Mouse (Mus musculus): ENCODE data around the gene Cpeb2. TPM values are rescaled to one million over a fixed set of nuclear protein-coding genes. Genes with fewer than 3 reads are reported as not detected.

Gene Cpeb2
- polyA plus RNA-seq, 1 experiment: 3.4 TPM

DNA sequence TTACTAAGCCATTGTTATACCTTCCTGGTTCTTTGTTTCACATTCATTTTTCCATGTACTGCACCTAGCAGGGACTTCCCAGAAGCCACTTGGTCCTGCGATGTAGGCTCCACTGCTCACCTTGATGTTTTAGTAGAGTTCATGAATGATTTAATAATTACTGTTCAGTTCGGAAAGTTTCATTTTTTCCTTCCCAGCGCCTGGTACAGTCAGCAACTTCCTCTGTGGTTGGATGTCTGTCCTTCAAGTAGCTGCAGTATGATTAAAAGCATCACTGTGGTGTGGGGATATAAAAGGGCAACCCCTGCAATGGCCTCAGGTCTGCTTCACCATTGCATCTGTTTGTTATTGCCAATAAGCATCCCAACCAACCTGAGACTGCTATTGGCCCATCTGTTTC, 72.5 kb downstream of the Cpeb2 start:
- Histone ChIP-seq H3K36me3 (ENCODE audit: control insufficient read depth, insufficient read depth) (no peaks in the 10 kb centered on the region), H3K27me3 (ENCODE audit: control insufficient read depth, insufficient read depth, insufficient read length) (no peaks in the 10 kb centered on the region), H3K4me3 (no peak overlapping the region), H3ac (ENCODE audit: control insufficient read depth, insufficient read length) (no peak overlapping the region), H3K4me2 (ENCODE audit: low read depth) (no peak overlapping the region), H3K79me2 (ENCODE audit: control insufficient read depth, insufficient read depth) (no peaks in the 10 kb centered on the region)
- TF ChIP-seq CEBPB (IDR thresholded peaks at IDR 0.05; ENCODE audit: insufficient read depth, poor library complexity, severe bottlenecking): no peak
- no peak for TF ChIP-seq POLR2A (IDR thresholded peaks at IDR 0.05; ENCODE audit: insufficient read length, low read depth)
- no peak for TF ChIP-seq MAX (IDR thresholded peaks at IDR 0.05; ENCODE audit: low read depth)
- TF ChIP-seq E2F4 (IDR thresholded peaks at IDR 0.05; ENCODE audit: insufficient read depth): no peak
- TF ChIP-seq TCF12 (IDR thresholded peaks at IDR 0.05; ENCODE audit: insufficient read depth, poor library complexity, severe bottlenecking): no peak
- TF ChIP-seq POLR2AphosphoS2 (IDR thresholded peaks at IDR 0.05; ENCODE audit: insufficient read length, low read depth): no peak
- TF ChIP-seq MYOD1 (IDR thresholded peaks at IDR 0.05; ENCODE audit: control insufficient read depth in 1 of 3, insufficient read length in 2 of 3, low read depth in 2 of 3): no peak
- no peak for TF ChIP-seq REST (IDR thresholded peaks at IDR 0.05; ENCODE audit: insufficient read depth, insufficient read length)
- TF ChIP-seq SRF (IDR thresholded peaks at IDR 0.05; ENCODE audit: control insufficient read depth, insufficient read length, low read depth): no peak
- TF ChIP-seq TCF3 (IDR thresholded peaks at IDR 0.05; ENCODE audit: insufficient read length, low read depth): no peak
- TF ChIP-seq MYOG (IDR thresholded peaks at IDR 0.05; ENCODE audit: control insufficient read depth in 1 of 3, insufficient read depth in 1 of 3, insufficient read length in 2 of 3, low read depth in 2 of 3): no peak
- TF ChIP-seq USF1 (IDR thresholded peaks at IDR 0.05; ENCODE audit: low read depth): no peak

DNA sequence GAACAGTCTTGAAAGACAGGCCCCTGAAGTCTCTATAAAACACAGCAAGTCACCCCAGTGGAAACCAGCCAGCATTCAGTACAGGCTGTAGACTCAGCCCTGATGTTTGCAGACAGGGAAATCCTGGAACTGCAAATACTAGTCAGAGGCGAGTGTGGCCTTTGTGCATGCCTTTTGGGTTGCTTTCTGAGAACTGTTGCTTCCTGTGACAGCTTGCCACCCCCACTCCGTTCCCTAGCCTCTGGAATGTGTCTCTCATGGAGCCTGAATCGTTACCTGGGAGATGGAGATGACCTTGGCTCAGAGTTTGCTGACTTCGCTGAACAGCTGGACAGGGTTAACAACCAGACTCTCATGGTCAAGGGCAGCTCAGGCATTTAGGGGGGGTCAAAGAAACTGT, 77.0 kb downstream of the Cpeb2 start:
- Histone ChIP-seq H3K36me3 (ENCODE audit: control insufficient read depth, insufficient read depth) (no peaks in the 10 kb centered on the region), H3K4me2 (ENCODE audit: low read depth) (no peak overlapping the region), H3ac (ENCODE audit: control insufficient read depth, insufficient read length) (no peak overlapping the region), H3K79me2 (ENCODE audit: control insufficient read depth, insufficient read depth) (no peaks in the 10 kb centered on the region), H3K27me3 (ENCODE audit: control insufficient read depth, insufficient read depth, insufficient read length) (no peaks in the 10 kb centered on the region), H3K4me3 (no peak overlapping the region)
- TF ChIP-seq TCF3 (IDR thresholded peaks at IDR 0.05; ENCODE audit: insufficient read length, low read depth) (no peak), USF1 (IDR thresholded peaks at IDR 0.05; ENCODE audit: low read depth) (no peak), POLR2AphosphoS2 (IDR thresholded peaks at IDR 0.05; ENCODE audit: insufficient read length, low read depth) (no peak), SRF (IDR thresholded peaks at IDR 0.05; ENCODE audit: control insufficient read depth, insufficient read length, low read depth) (no peak)

DNA sequence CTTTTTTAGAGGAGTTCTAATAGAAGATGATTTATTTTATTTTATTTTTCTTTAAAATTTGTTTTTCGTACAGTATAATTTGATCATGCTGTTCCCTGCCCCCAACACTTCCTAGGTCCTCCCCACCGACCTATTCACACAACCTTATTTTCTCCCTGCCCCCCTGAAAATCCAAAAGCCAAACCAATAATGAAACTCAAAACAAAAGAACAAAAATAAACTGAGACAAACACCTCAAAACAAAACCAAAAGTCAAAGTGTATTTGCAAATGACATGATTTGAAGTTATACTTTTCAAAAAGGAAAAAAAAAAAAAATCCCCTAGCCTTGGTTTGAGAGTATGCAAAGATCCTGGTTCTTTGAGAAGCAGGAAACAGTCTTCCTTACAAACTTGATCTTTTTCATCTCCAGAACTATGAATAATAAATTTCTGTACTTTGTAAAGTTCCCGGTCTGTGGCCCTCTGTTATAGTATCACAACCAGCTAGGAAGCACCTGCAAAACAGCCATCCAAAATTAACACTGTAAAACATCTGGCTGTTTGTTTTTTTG, 91.4 kb downstream of the Cpeb2 start:
- TF ChIP-seq MAX (IDR thresholded peaks at IDR 0.05; ENCODE audit: low read depth) (no peak), USF1 (IDR thresholded peaks at IDR 0.05; ENCODE audit: low read depth) (no peak), TCF12 (IDR thresholded peaks at IDR 0.05; ENCODE audit: insufficient read depth, poor library complexity, severe bottlenecking) (no peak), SRF (IDR thresholded peaks at IDR 0.05; ENCODE audit: control insufficient read depth, insufficient read length, low read depth) (no peak), MYOG (IDR thresholded peaks at IDR 0.05; ENCODE audit: control insufficient read depth in 1 of 3, insufficient read depth in 1 of 3, insufficient read length in 2 of 3, low read depth in 2 of 3) (no peak), REST (IDR thresholded peaks at IDR 0.05; ENCODE audit: insufficient read depth, insufficient read length) (no peak), POLR2A (IDR thresholded peaks at IDR 0.05; ENCODE audit: insufficient read length, low read depth) (no peak), TCF3 (IDR thresholded peaks at IDR 0.05; ENCODE audit: insufficient read length, low read depth) (no peak), MYOD1 (IDR thresholded peaks at IDR 0.05; ENCODE audit: control insufficient read depth in 1 of 3, insufficient read length in 2 of 3, low read depth in 2 of 3) (no peak), POLR2AphosphoS2 (IDR thresholded peaks at IDR 0.05; ENCODE audit: insufficient read length, low read depth) (no peak), CEBPB (IDR thresholded peaks at IDR 0.05; ENCODE audit: insufficient read depth, poor library complexity, severe bottlenecking) (no peak), E2F4 (IDR thresholded peaks at IDR 0.05; ENCODE audit: insufficient read depth) (no peak)
- no peaks in the 10 kb centered on the region for H3K27me3 ChIP-seq (ENCODE audit: control insufficient read depth, insufficient read depth, insufficient read length)
- H3K79me2 ChIP-seq (ENCODE audit: control insufficient read depth, insufficient read depth): no peaks in the 10 kb centered on the region
- H3K4me3 ChIP-seq: no peak overlapping the region
- no peaks in the 10 kb centered on the region for H3K36me3 ChIP-seq (ENCODE audit: control insufficient read depth, insufficient read depth)
- H3ac ChIP-seq (ENCODE audit: control insufficient read depth, insufficient read length): no peak overlapping the region
- H3K4me2 ChIP-seq (ENCODE audit: low read depth): no peak overlapping the region

DNA sequence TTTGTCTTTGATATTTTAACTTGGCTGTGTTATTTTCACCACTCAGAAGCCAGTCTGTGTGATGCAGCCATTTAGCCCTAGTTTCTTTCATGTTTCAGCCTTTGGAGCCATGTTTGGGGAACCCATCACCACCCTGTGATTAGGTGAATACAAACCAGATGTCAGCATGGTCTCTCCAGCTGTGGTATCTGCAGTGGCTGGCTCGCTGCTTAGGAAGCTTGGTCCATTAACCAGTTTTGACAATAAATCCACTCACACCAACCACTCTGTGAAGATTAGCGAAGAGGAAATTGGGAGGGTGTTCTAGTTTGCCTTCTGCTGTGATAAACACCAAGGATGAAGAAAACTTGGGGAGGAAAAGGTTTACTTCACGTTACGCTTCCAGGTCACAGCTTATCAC, 92.6 kb downstream of the Cpeb2 start:
- Histone ChIP-seq H3K4me3 (no peak overlapping the region), H3K27me3 (ENCODE audit: control insufficient read depth, insufficient read depth, insufficient read length) (no peaks in the 10 kb centered on the region), H3K36me3 (ENCODE audit: control insufficient read depth, insufficient read depth) (no peaks in the 10 kb centered on the region), H3K79me2 (ENCODE audit: control insufficient read depth, insufficient read depth) (no peaks in the 10 kb centered on the region), H3ac (ENCODE audit: control insufficient read depth, insufficient read length) (no peak overlapping the region), H3K4me2 (ENCODE audit: low read depth) (no peak overlapping the region)
- TF ChIP-seq SRF (IDR thresholded peaks at IDR 0.05; ENCODE audit: control insufficient read depth, insufficient read length, low read depth): no peak
- TF ChIP-seq POLR2AphosphoS2 (IDR thresholded peaks at IDR 0.05; ENCODE audit: insufficient read length, low read depth): no peak
- TF ChIP-seq USF1 (IDR thresholded peaks at IDR 0.05; ENCODE audit: low read depth): no peak
- TF ChIP-seq TCF3 (IDR thresholded peaks at IDR 0.05; ENCODE audit: insufficient read length, low read depth): no peak
- no peak for TF ChIP-seq MYOD1 (IDR thresholded peaks at IDR 0.05; ENCODE audit: control insufficient read depth in 1 of 3, insufficient read length in 2 of 3, low read depth in 2 of 3)
- TF ChIP-seq CEBPB (IDR thresholded peaks at IDR 0.05; ENCODE audit: insufficient read depth, poor library complexity, severe bottlenecking): no peak
- no peak for TF ChIP-seq POLR2A (IDR thresholded peaks at IDR 0.05; ENCODE audit: insufficient read length, low read depth)
- TF ChIP-seq TCF12 (IDR thresholded peaks at IDR 0.05; ENCODE audit: insufficient read depth, poor library complexity, severe bottlenecking): no peak
- no peak for TF ChIP-seq MAX (IDR thresholded peaks at IDR 0.05; ENCODE audit: low read depth)
- TF ChIP-seq E2F4 (IDR thresholded peaks at IDR 0.05; ENCODE audit: insufficient read depth): no peak
- no peak for TF ChIP-seq MYOG (IDR thresholded peaks at IDR 0.05; ENCODE audit: control insufficient read depth in 1 of 3, insufficient read depth in 1 of 3, insufficient read length in 2 of 3, low read depth in 2 of 3)
- no peak for TF ChIP-seq REST (IDR thresholded peaks at IDR 0.05; ENCODE audit: insufficient read depth, insufficient read length)

DNA sequence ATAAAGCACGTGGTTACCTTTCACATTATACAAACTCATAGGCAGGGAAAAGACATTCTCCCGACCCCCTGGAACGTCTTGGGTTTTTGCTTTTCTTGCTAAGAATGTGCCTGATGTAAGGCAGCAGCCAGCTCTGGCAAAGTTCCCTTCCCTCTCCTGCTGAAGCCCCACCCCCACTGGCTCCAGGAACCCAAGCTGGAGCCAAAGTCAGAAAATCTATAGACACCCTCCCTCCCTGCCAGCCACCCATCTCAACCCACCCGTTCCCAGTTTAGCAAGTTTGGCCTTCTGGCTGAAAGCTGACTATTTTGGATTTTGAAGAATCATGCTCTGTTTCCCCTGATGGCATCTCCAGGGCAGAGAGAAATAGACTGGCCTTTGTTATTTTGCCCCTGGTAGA, 95.6 kb downstream of the Cpeb2 start:
- Histone ChIP-seq H3K79me2 (ENCODE audit: control insufficient read depth, insufficient read depth) (no peaks in the 10 kb centered on the region), H3K27me3 (ENCODE audit: control insufficient read depth, insufficient read depth, insufficient read length) (no peaks in the 10 kb centered on the region), H3K4me2 (ENCODE audit: low read depth) (no peak overlapping the region), H3K4me3 (no peak overlapping the region), H3ac (ENCODE audit: control insufficient read depth, insufficient read length) (no peak overlapping the region), H3K36me3 (ENCODE audit: control insufficient read depth, insufficient read depth) (no peaks in the 10 kb centered on the region)
- TF ChIP-seq MYOD1 (IDR thresholded peaks at IDR 0.05; ENCODE audit: control insufficient read depth in 1 of 3, insufficient read length in 2 of 3, low read depth in 2 of 3) (no peak), USF1 (IDR thresholded peaks at IDR 0.05; ENCODE audit: low read depth) (no peak), E2F4 (IDR thresholded peaks at IDR 0.05; ENCODE audit: insufficient read depth) (no peak), TCF3 (IDR thresholded peaks at IDR 0.05; ENCODE audit: insufficient read length, low read depth) (no peak), POLR2A (IDR thresholded peaks at IDR 0.05; ENCODE audit: insufficient read length, low read depth) (no peak), REST (IDR thresholded peaks at IDR 0.05; ENCODE audit: insufficient read depth, insufficient read length) (no peak), MAX (IDR thresholded peaks at IDR 0.05; ENCODE audit: low read depth) (no peak), SRF (IDR thresholded peaks at IDR 0.05; ENCODE audit: control insufficient read depth, insufficient read length, low read depth) (no peak), POLR2AphosphoS2 (IDR thresholded peaks at IDR 0.05; ENCODE audit: insufficient read length, low read depth) (no peak)

Data from myocyte (in vitro differentiated cells).